Mouse (Mus musculus): ENCODE data around the gene Cradd.

DNA sequence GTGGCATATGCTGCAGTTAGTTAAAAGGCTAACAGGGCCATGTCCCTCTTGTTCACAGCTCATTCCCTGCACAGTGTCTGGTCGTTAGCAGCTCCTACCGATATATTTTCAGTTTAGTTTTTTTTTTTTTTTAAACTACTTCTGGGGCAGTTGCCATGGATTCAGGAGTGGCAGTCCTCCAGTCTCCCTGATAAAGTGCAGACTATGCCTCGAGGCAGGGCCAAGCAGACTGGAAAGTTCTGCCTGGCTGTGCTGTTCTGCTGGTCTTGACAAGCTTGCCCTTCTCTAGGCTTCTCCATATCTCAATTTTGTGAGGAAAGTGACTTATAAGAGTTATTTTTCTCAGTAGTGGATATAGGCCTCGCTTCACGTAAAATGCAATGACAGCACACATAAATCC lies 139.7 kb downstream of the Cradd start:
- TF ChIP-seq POLR2A (IDR thresholded peaks at IDR 0.05; ENCODE audit: control insufficient read depth, low read depth, low read length) (no peak), CTCF (IDR thresholded peaks at IDR 0.05; ENCODE audit: control insufficient read depth, insufficient read depth, insufficient replicate concordance, low read depth, low read length) (no peak)

All from testis, adult 2 months (tissue).